Mouse (Mus musculus): ENCODE data around the gene Gxylt2. TPM values are rescaled to one million over a fixed set of nuclear protein-coding genes. Genes with fewer than 3 reads are reported as not detected.

Gxylt2 gene
- total and polyA plus RNA-seq, 3 experiments = 0.03 TPM; not detected in 2

- Histone ChIP-seq H3K4me3 (replicated peaks in 1 of 3; ENCODE audit: low read depth in 2 of 3, low read length in 2 of 3, poor library complexity in 1 of 3) (no peak overlapping the region), H3K9me3 (replicated peaks; ENCODE audit: low read length) (no peaks in the 10 kb centered on the region), H3K27me3 (replicated peaks) (no peaks in the 10 kb centered on the region), H3K4me1 (ENCODE audit: control insufficient read depth in 1 of 2, insufficient read depth in 2 of 2) (peaks cover 6 to 32% of the 10 kb centered on the region in 2 experiments; a peak in 3 of 4 replicates), H3K9ac (ENCODE audit: insufficient read depth, low read depth) (no peak overlapping the region), H3K79me2 (replicated peaks; ENCODE audit: control insufficient read depth, extremely low read depth, insufficient read depth, poor library complexity, severe bottlenecking) (no peaks in the 10 kb centered on the region), H3K27ac (ENCODE audit: insufficient read depth, low read depth) (no peak overlapping the region), H3K36me3 (replicated peaks in 1 of 2; ENCODE audit: control insufficient read depth in 1 of 2, insufficient read depth in 1 of 2, low read length in 1 of 2) (no peaks in the 10 kb centered on the region), H3K4me2 (ENCODE audit: insufficient read depth, low read depth, poor library complexity, severe bottlenecking) (no peak overlapping the region)
- in situ Hi-C loops (cut with MboI; ENCODE audit: low pct_ligation_motif_present, low pct_unique_long_range_greater_than_20kb, low sequenced_read_pairs) = no loop called here
- dilution Hi-C loops (cut with MboI; ENCODE audit: extremely low pct_ligation_motif_present, extremely low pct_unique_long_range_greater_than_20kb, low sequenced_read_pairs) = no loop called here
- DNase-seq (ENCODE audit: extremely low read depth) = no peak
- no peak for TF ChIP-seq PAX5 (IDR thresholded peaks at IDR 0.05; ENCODE audit: low read length)
- TF ChIP-seq NRF1 (IDR thresholded peaks at IDR 0.05; ENCODE audit: low read depth, low read length) = no peak
- TF ChIP-seq CHD2 (IDR thresholded peaks at IDR 0.05; ENCODE audit: low read length) = no peak
- TF ChIP-seq POLR2AphosphoS2 (IDR thresholded peaks at IDR 0.05; ENCODE audit: low read depth, low read length) = no peak
- no peak for TF ChIP-seq CTCF (conservative IDR thresholded peaks at IDR 0.05 in 1 of 2, IDR thresholded peaks at IDR 0.05 in 1 of 2; ENCODE audit: low read depth in 2 of 2, low read length in 2 of 2)
- TF ChIP-seq JUN (IDR thresholded peaks at IDR 0.05; ENCODE audit: insufficient read depth, low read depth, low read length) = no peak
- TF ChIP-seq MAZ (IDR thresholded peaks at IDR 0.05; ENCODE audit: low read depth, low read length) = no peak
- TF ChIP-seq BHLHE40 (IDR thresholded peaks at IDR 0.05; ENCODE audit: low read depth, low read length) = no peak
- TF ChIP-seq E2F4 (IDR thresholded peaks at IDR 0.05; ENCODE audit: insufficient replicate concordance, low read depth, low read length) = no peak
- TF ChIP-seq HCFC1 (IDR thresholded peaks at IDR 0.05; ENCODE audit: low read depth, low read length) = no peak
- no peak for TF ChIP-seq ETS1 (conservative IDR thresholded peaks at IDR 0.05; ENCODE audit: low read depth, low read length)
- TF ChIP-seq TBP (conservative IDR thresholded peaks at IDR 0.05; ENCODE audit: low read depth, low read length) = no peak
- TF ChIP-seq GABPA (IDR thresholded peaks at IDR 0.05; ENCODE audit: insufficient replicate concordance, low read depth, low read length) = no peak
- no peak for TF ChIP-seq EP300 (IDR thresholded peaks at IDR 0.05; ENCODE audit: low read length)
- no peak for TF ChIP-seq UBTF (IDR thresholded peaks at IDR 0.05; ENCODE audit: low read depth, low read length)
- TF ChIP-seq USF1 (IDR thresholded peaks at IDR 0.05; ENCODE audit: low read depth, low read length) = no peak
Observed at GRCm38 (mm10) chr6:100821367-100821766, 116.8 kb downstream of the Gxylt2 start.

- H3K27ac ChIP-seq (ENCODE audit: insufficient read depth, low read depth) = no peak overlapping the region
- in situ Hi-C loops (cut with MboI; ENCODE audit: low pct_ligation_motif_present, low pct_unique_long_range_greater_than_20kb, low sequenced_read_pairs) (no loop called here), dilution Hi-C loops (cut with MboI; ENCODE audit: extremely low pct_ligation_motif_present, extremely low pct_unique_long_range_greater_than_20kb, low sequenced_read_pairs) (no loop called here)
- TF ChIP-seq MEF2A (IDR thresholded peaks at IDR 0.05; ENCODE audit: borderline replicate concordance, low read depth, low read length) = no peak
- no peak for TF ChIP-seq RAD21 (IDR thresholded peaks at IDR 0.05; ENCODE audit: low read depth, low read length)
- no peak for TF ChIP-seq KAT2A (IDR thresholded peaks at IDR 0.05; ENCODE audit: insufficient replicate concordance, low read length)
- no peak for TF ChIP-seq TBP (conservative IDR thresholded peaks at IDR 0.05; ENCODE audit: low read depth, low read length)
- no peak for TF ChIP-seq RCOR1 (conservative IDR thresholded peaks at IDR 0.05; ENCODE audit: low read depth, low read length)
- TF ChIP-seq ZC3H11A (IDR thresholded peaks at IDR 0.05; ENCODE audit: low read depth, low read length) = no peak
- no peak for TF ChIP-seq E2F4 (IDR thresholded peaks at IDR 0.05; ENCODE audit: insufficient replicate concordance, low read depth, low read length)
- TF ChIP-seq IRF4 (IDR thresholded peaks at IDR 0.05; ENCODE audit: low read depth, low read length) = no peak
- no peak for TF ChIP-seq JUN (IDR thresholded peaks at IDR 0.05; ENCODE audit: insufficient read depth, low read depth, low read length)
- no peak for TF ChIP-seq JUND (conservative IDR thresholded peaks at IDR 0.05; ENCODE audit: low read depth, low read length)
- TF ChIP-seq NRF1 (IDR thresholded peaks at IDR 0.05; ENCODE audit: low read depth, low read length) = no peak
- TF ChIP-seq MAFK (IDR thresholded peaks at IDR 0.05; ENCODE audit: insufficient replicate concordance, low read length) = no peak
- DNase-seq (ENCODE audit: extremely low read depth) = no peak
- no peaks in the 10 kb centered on the region for H3K79me2 ChIP-seq (replicated peaks; ENCODE audit: control insufficient read depth, extremely low read depth, insufficient read depth, poor library complexity, severe bottlenecking)
- no peak overlapping the region for H3K9ac ChIP-seq (ENCODE audit: insufficient read depth, low read depth)
- H3K4me3 ChIP-seq (replicated peaks in 1 of 3; ENCODE audit: low read depth in 2 of 3, low read length in 2 of 3, poor library complexity in 1 of 3) = no peak overlapping the region
- no peaks in the 10 kb centered on the region for H3K27me3 ChIP-seq (replicated peaks)
- no peak overlapping the region for H3K4me2 ChIP-seq (ENCODE audit: insufficient read depth, low read depth, poor library complexity, severe bottlenecking)
- peaks cover 6 to 37% of the 10 kb centered on the region in 2 experiments; a peak in 3 of 4 replicates for H3K4me1 ChIP-seq (ENCODE audit: control insufficient read depth in 1 of 2, insufficient read depth in 2 of 2)
- no peaks in the 10 kb centered on the region for H3K36me3 ChIP-seq (replicated peaks in 1 of 2; ENCODE audit: control insufficient read depth in 1 of 2, insufficient read depth in 1 of 2, low read length in 1 of 2)
- no peaks in the 10 kb centered on the region for H3K9me3 ChIP-seq (replicated peaks; ENCODE audit: low read length)
Observed at GRCm38 (mm10) chr6:100823356-100823755, 118.8 kb downstream of the Gxylt2 start.

Measured in CH12.LX (cell line).